8 mouse cellular contexts compared by ENCODE assay signal in genomic region chr2:19657881-19658589, GRCm38 (mm10). TPM values are rescaled to one million over a fixed set of nuclear protein-coding genes. Genes with fewer than 3 reads are reported as not detected.
DNase-seq lines count a peak whose midpoint lies in the region; ATAC-seq and TF ChIP-seq lines count a peak whose summit lies in the region.

No protein-coding gene starts in this region.

- no peaks in the 10 kb centered on the region for H3K36me3 ChIP-seq in intestine, embryonic 16.5 days (ENCODE audit: control insufficient read depth, insufficient read depth, low read length)
- H3K36me3 ChIP-seq in limb, embryonic 10.5 days: no peaks in the 10 kb centered on the region
- no peaks in the 10 kb centered on the region for H3K36me3 ChIP-seq in midbrain, embryonic 10.5 days

- peak; percentile 69 for DNase-seq in T-cell, adult 2 months (ENCODE audit: low spot score)
- peak; percentile 85 for DNase-seq in gastrocnemius, postnatal 10 days
- peak; percentile 65 for DNase-seq in limb, embryonic 10.5 days (ENCODE audit: low spot score)
- DNase-seq in midbrain, embryonic 10.5 days (ENCODE audit: low spot score): peak; percentile 78
- DNase-seq in right cerebral cortex, postnatal 4 days: peak; percentile 60
- DNase-seq in yolk sac, embryonic 10.5 days (ENCODE audit: low spot score): peak; percentile 76

- no peak for TF ChIP-seq POLR2A in cortical plate, adult 2 months (IDR thresholded peaks at IDR 0.05; ENCODE audit: extremely low read depth, insufficient read depth, low read length)

- peak overlapping the region; percentile 61 for H3K4me3 ChIP-seq in cortical plate, adult 2 months (ENCODE audit: insufficient read depth, low read length)
- H3K4me3 ChIP-seq in intestine, embryonic 16.5 days (ENCODE audit: low read length): peak overlapping the region; percentile 77
- peak overlapping the region; percentile 74 for H3K4me3 ChIP-seq in limb, embryonic 10.5 days
- H3K4me3 ChIP-seq in midbrain, embryonic 10.5 days: peak overlapping the region; percentile 77

- no peaks in the 10 kb centered on the region; the same call in 1 of the 2 replicates for H3K4me1 ChIP-seq in cortical plate, adult 2 months (ENCODE audit: control insufficient read depth, insufficient read depth, low read length)
- peaks cover 8% of the 10 kb centered on the region; the same call in 1 of the 2 replicates for H3K4me1 ChIP-seq in intestine, embryonic 16.5 days (ENCODE audit: control insufficient read depth, insufficient read depth, low read length)
- peaks cover 13% of the 10 kb centered on the region; the same call in 1 of the 2 replicates for H3K4me1 ChIP-seq in limb, embryonic 10.5 days
- peaks cover 27% of the 10 kb centered on the region for H3K4me1 ChIP-seq in midbrain, embryonic 10.5 days

- peak overlapping the region; percentile 90 for H3K4me2 ChIP-seq in intestine, embryonic 16.5 days (ENCODE audit: low read depth, low read length)

- WGBS in intestine, embryonic 16.5 days: under 1% methylated on average over 81 of the region's 108 CpGs
- under 1% methylated on average over 103 of the region's 108 CpGs for WGBS in limb, embryonic 10.5 days
- WGBS in midbrain, embryonic 10.5 days: under 1% methylated on average over 105 of the region's 108 CpGs

- ATAC-seq in intestine, embryonic 16.5 days: peak; percentile 90

- H3K9ac ChIP-seq in intestine, embryonic 16.5 days (ENCODE audit: low read depth, low read length): peak overlapping the region; percentile 80

- 0 out of 2 replicates have a peak, but pooled peaks cover 5% of the 10 kb centered on the region for H3K27me3 ChIP-seq in intestine, embryonic 16.5 days (replicated peaks; ENCODE audit: control insufficient read depth, insufficient read depth, low read length)
- H3K27me3 ChIP-seq in limb, embryonic 10.5 days (ENCODE audit: low read depth, poor library complexity, severe bottlenecking): peaks cover 42% of the 10 kb centered on the region
- peaks cover 57% of the 10 kb centered on the region for H3K27me3 ChIP-seq in midbrain, embryonic 10.5 days (ENCODE audit: low read depth, poor library complexity, severe bottlenecking)

- H3K9me3 ChIP-seq in intestine, embryonic 16.5 days (ENCODE audit: control insufficient read depth, low read length): no peaks in the 10 kb centered on the region
- H3K9me3 ChIP-seq in limb, embryonic 10.5 days (replicated peaks): no peaks in the 10 kb centered on the region
- no peaks in the 10 kb centered on the region for H3K9me3 ChIP-seq in midbrain, embryonic 10.5 days (replicated peaks)

- peak overlapping the region; percentile 99 for H3K27ac ChIP-seq in cortical plate, adult 2 months (ENCODE audit: insufficient read depth, low read length)
- peak overlapping the region; percentile 91 for H3K27ac ChIP-seq in intestine, embryonic 16.5 days (ENCODE audit: low read length)
- peak overlapping the region; percentile 88 for H3K27ac ChIP-seq in limb, embryonic 10.5 days
- H3K27ac ChIP-seq in midbrain, embryonic 10.5 days (replicated peaks): peak overlapping the region; percentile 86

- TF ChIP-seq CTCF in cortical plate, adult 2 months (IDR thresholded peaks at IDR 0.05; ENCODE audit: extremely low read depth, insufficient read depth, low read length): no peak

RNA-seq across cellular contexts. Expression of gene Otud1, which starts 0.5 kb away (rescaled TPM):
- polyA plus RNA-seq in cortical plate, adult 2 months (2012; rRNA removed): 10.3 and 12.5 TPM in 2 replicates
- total RNA-seq in gastrocnemius, postnatal 10 days (2021): 10 to 100 TPM; 17.6 to 25.0 TPM
- polyA plus RNA-seq in intestine, embryonic 16.5 days (2015; fragmentation: Nextera tagmentation; extraction: Ambion mirVana): 0.45 and 0.75 TPM in 2 replicates
- 0.39 and 0.41 TPM in 2 replicates for polyA plus RNA-seq in limb, embryonic 10.5 days (2016; fragmentation: Nextera tagmentation; extraction: Ambion mirVana)
- 0.64 and 0.71 TPM in 2 replicates for polyA plus RNA-seq in midbrain, embryonic 10.5 days (2016; fragmentation: Nextera tagmentation; extraction: Ambion mirVana)

Comparison
In these comparisons a context has a peak if more than half of its experiments do, and no peak if none do; other contexts are left out.
1. Peak in every context shown above with its lines: DNase-seq, ATAC-seq, H3K4me3 ChIP-seq and H3K27ac ChIP-seq.